21 mouse cellular contexts compared by ENCODE assay signal in the genomic region with DNA sequence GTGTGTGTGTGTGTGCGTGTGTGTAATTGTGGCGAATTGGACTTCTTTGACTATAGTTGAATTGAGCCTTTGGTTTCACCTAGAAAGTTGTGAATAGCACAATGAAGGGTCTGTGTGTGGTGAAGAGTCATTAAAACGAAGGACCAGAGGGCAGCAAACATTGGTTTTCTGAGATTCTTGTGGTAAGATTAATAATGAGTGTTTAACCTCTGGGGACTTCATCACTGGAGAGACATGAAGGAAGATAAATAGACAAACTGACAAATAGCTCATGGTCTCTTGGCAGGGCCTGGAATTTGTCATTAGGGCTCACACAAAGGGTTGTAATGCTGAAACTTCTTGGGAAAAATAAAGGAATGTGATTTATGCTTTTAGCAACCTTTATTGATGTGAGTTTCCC. TPM values are rescaled to one million over a fixed set of nuclear protein-coding genes. Genes with fewer than 3 reads are reported as not detected.
DNase-seq lines count a peak whose midpoint lies in the region; ATAC-seq and TF ChIP-seq lines count a peak whose summit lies in the region.
"Had no signal": no experiment of that assay in that cellular context is flagged by ENCODE, and none has a peak within 500 bp of the region (broad histone marks: within the 10 kb centered on the region; RNA-seq: fewer than 3 reads in every experiment).

No protein-coding gene starts in this region.

- DNase-seq in embryo, embryonic 11 days: peak; percentile 38
- DNase-seq in embryo, embryonic 9.5 days (ENCODE audit: extremely low spot score): no peak
- DNase-seq in midbrain, embryonic 11.5 days (ENCODE audit: low spot score, missing footprints): peak; percentile 65
- no peak for DNase-seq in midbrain, embryonic 10.5 days (ENCODE audit: low spot score)
- peak; percentile 14 for DNase-seq in brain, embryonic 14.5 days (ENCODE audit: low read depth)
- no peak for DNase-seq in gastrocnemius, postnatal 14 days
- no peak for DNase-seq in MN1 (ENCODE audit: low spot score)
- DNase-seq: adrenal gland, adult 2 months; adrenal gland, postnatal 25 days; cerebellum, adult 2 months; cerebellum, postnatal 10 days; gastrocnemius, postnatal 25 days; heart, postnatal 10 days; heart, postnatal 4 days; kidney, adult 2 months had no signal

- no peak overlapping the region for H3K4me2 ChIP-seq in midbrain, embryonic 11.5 days
- H3K4me2 ChIP-seq: embryonic facial prominence, embryonic 15.5 days; forebrain, embryonic 15.5 days; hindbrain, embryonic 13.5 days had no signal

- 75% methylated on average over 3 of the region's 3 CpGs for WGBS in midbrain, embryonic 11.5 days
- WGBS in midbrain, embryonic 10.5 days: 69% methylated on average over 3 of the region's 3 CpGs

- no peak for TF ChIP-seq POLR2A in brain, embryonic 14.5 days (IDR thresholded peaks at IDR 0.05; ENCODE audit: borderline replicate concordance, extremely low read depth, insufficient read depth, insufficient read length, poor library complexity, severe bottlenecking)

- no peaks in the 10 kb centered on the region for H3K36me3 ChIP-seq in midbrain, embryonic 11.5 days (ENCODE audit: control insufficient read depth, insufficient read depth, low read length)
- H3K36me3 ChIP-seq in midbrain, embryonic 10.5 days: no peaks in the 10 kb centered on the region
- H3K36me3 ChIP-seq: embryonic facial prominence, embryonic 15.5 days; forebrain, embryonic 15.5 days; hindbrain, embryonic 13.5 days had no signal

- no peak for TF ChIP-seq CTCF in brain, embryonic 14.5 days (IDR thresholded peaks at IDR 0.05; ENCODE audit: borderline replicate concordance, extremely low read depth, insufficient read depth, insufficient read length)

- no peaks in the 10 kb centered on the region for H3K9me3 ChIP-seq in midbrain, embryonic 11.5 days (ENCODE audit: control insufficient read depth, low read length)
- H3K9me3 ChIP-seq in midbrain, embryonic 10.5 days (replicated peaks): no peaks in the 10 kb centered on the region
- H3K9me3 ChIP-seq: embryonic facial prominence, embryonic 15.5 days; forebrain, embryonic 15.5 days; hindbrain, embryonic 13.5 days had no signal

- no peaks in the 10 kb centered on the region for H3K4me1 ChIP-seq in midbrain, embryonic 11.5 days (ENCODE audit: control insufficient read depth, insufficient read depth, low read length)
- peaks cover 7% of the 10 kb centered on the region for H3K4me1 ChIP-seq in midbrain, embryonic 10.5 days
- H3K4me1 ChIP-seq: embryonic facial prominence, embryonic 15.5 days had no signal

- no peak overlapping the region for H3K27ac ChIP-seq in midbrain, embryonic 11.5 days (ENCODE audit: low read depth, low read length)
- H3K27ac ChIP-seq in midbrain, embryonic 10.5 days (replicated peaks): no peak overlapping the region
- H3K27ac ChIP-seq: embryonic facial prominence, embryonic 15.5 days; forebrain, embryonic 15.5 days; hindbrain, embryonic 13.5 days had no signal

- no peak for ATAC-seq in midbrain, embryonic 11.5 days (ENCODE audit: low FRiP score)
- no peak for ATAC-seq in inflammation-experienced regulatory T-cells, adult 6 months
- ATAC-seq: forebrain, embryonic 15.5 days; intestine, embryonic 16.5 days had no signal

- no peaks in the 10 kb centered on the region for H3K27me3 ChIP-seq in midbrain, embryonic 11.5 days (ENCODE audit: control insufficient read depth, insufficient read depth, low read length)
- no peaks in the 10 kb centered on the region for H3K27me3 ChIP-seq in midbrain, embryonic 10.5 days (ENCODE audit: low read depth, poor library complexity, severe bottlenecking)
- H3K27me3 ChIP-seq: embryonic facial prominence, embryonic 15.5 days; forebrain, embryonic 15.5 days had no signal

- H3K4me3 ChIP-seq in midbrain, embryonic 11.5 days (ENCODE audit: low read depth, low read length): no peak overlapping the region
- no peak overlapping the region for H3K4me3 ChIP-seq in midbrain, embryonic 10.5 days
- H3K4me3 ChIP-seq: embryonic facial prominence, embryonic 15.5 days; erythroblast, embryonic 14.5 days; forebrain, embryonic 15.5 days; hindbrain, embryonic 13.5 days had no signal

- no peak overlapping the region for H3K9ac ChIP-seq in midbrain, embryonic 11.5 days (ENCODE audit: low read length)
- H3K9ac ChIP-seq: embryonic facial prominence, embryonic 15.5 days; forebrain, embryonic 15.5 days; hindbrain, embryonic 13.5 days had no signal

- intact Hi-C loops in gastrocnemius, postnatal 14 days (cut with DNase I; ENCODE audit: low total_unique reads): no loop called here

RNA-seq across cellular contexts. Expression of a gene that starts 31.4 kb away (rescaled TPM):
- polyA plus RNA-seq in midbrain, embryonic 11.5 days (2014; fragmentation: Nextera tagmentation; extraction: Ambion mirVana): 7.7 and 8.3 TPM in 2 replicates
- polyA plus RNA-seq in midbrain, embryonic 10.5 days (2016; fragmentation: Nextera tagmentation; extraction: Ambion mirVana): 16.4 and 20.2 TPM in 2 replicates
- 0.85 and 1.1 TPM in 2 replicates for polyA plus RNA-seq in brain, embryonic 14.5 days (2012; rRNA removed)
- 1 to 10 TPM; 6.8 to 8.6 (median 7.5) TPM for polyA plus RNA-seq in inflammation-experienced regulatory T-cells, adult 6 months (2017; shearing (Covaris generic))
- total RNA-seq in gastrocnemius, postnatal 14 days (2021): 1 to 10 TPM; 2.6 to 3.0 TPM

RNA-seq across cellular contexts. Expression of a gene that starts 58.9 kb away (rescaled TPM):
- 6.1 and 6.3 TPM in 2 replicates for polyA plus RNA-seq in midbrain, embryonic 11.5 days (2014; fragmentation: Nextera tagmentation; extraction: Ambion mirVana)
- 5.8 and 5.9 TPM in 2 replicates for polyA plus RNA-seq in midbrain, embryonic 10.5 days (2016; fragmentation: Nextera tagmentation; extraction: Ambion mirVana)
- polyA plus RNA-seq in brain, embryonic 14.5 days (2012; rRNA removed): 4.7 and 6.5 TPM in 2 replicates
- polyA plus RNA-seq in inflammation-experienced regulatory T-cells, adult 6 months (2017; shearing (Covaris generic)): not detected
- 10 to 100 TPM; 12.8 to 16.8 TPM for total RNA-seq in gastrocnemius, postnatal 14 days (2021)
- polyA plus RNA-seq: erythroblast, embryonic 14.5 days had no signal

Comparison
In these comparisons a context has a peak if more than half of its experiments do, and no peak if none do; other contexts are left out.
1. DNase-seq: peak in embryo, embryonic 11 days (single experiment), midbrain, embryonic 11.5 days (single experiment) and brain, embryonic 14.5 days (single experiment); none in embryo, embryonic 9.5 days (single experiment), midbrain, embryonic 10.5 days (single experiment), gastrocnemius, postnatal 14 days (single experiment) and MN1 (single experiment).